Mouse (Mus musculus) heart, adult 2 months (tissue): ENCODE results near the gene Ylpm1. TPM values are rescaled to one million over a fixed set of nuclear protein-coding genes. Genes with fewer than 3 reads are reported as not detected.

Source experiments
- DNase-seq, 2 experiments: peaks; one replicate each; pipeline ENCODE4 v3.0.0; 2021
- H3K27ac ChIP-seq: fragments of 200-600 bp; 2 replicates; pipeline ENCODE4 v1.8.1; 2022
- H3K27me3 ChIP-seq: fragments of 200-500 bp; 2 replicates; pipeline ENCODE4 v1.6.1; 2012; ENCODE audit warnings: mild to moderate bottlenecking, low read length, inconsistent platforms, mixed read lengths; ENCODE audit not compliant: control insufficient read depth, insufficient read depth
- H3K36me3 ChIP-seq: fragments of 200-500 bp; 2 replicates; pipeline ENCODE4 v1.6.1; 2012; ENCODE audit warnings: low read length, inconsistent platforms; ENCODE audit not compliant: control insufficient read depth, insufficient read depth
- H3K4me1 ChIP-seq: fragments of 200-500 bp; 2 replicates; pipeline ENCODE4 v1.6.1; 2011; ENCODE audit warnings: low read length; ENCODE audit not compliant: control insufficient read depth, insufficient read depth
- H3K4me3 ChIP-seq: fragments of 200-600 bp; 2 replicates; pipeline ENCODE4 v1.8.1; 2022
- H3K79me2 ChIP-seq: fragments of 200-500 bp; replicated peaks from 2 replicates; pipeline ENCODE4 v1.6.1; 2012; ENCODE audit warnings: mild to moderate bottlenecking, inconsistent platforms, low read length, moderate library complexity, mixed read lengths; ENCODE audit not compliant: control insufficient read depth, insufficient read depth
- H3K9ac ChIP-seq: fragments of 200-500 bp; 2 replicates; pipeline ENCODE4 v1.6.1; 2012; ENCODE audit warnings: low read depth, mild to moderate bottlenecking, control low read depth, inconsistent platforms, low read length, mixed read lengths
- CTCF ChIP-seq: fragments of 200-600 bp; IDR thresholded peaks from 2 replicates; pipeline ENCODE4 v1.8.1; 2022; ENCODE audit warnings: antibody characterized with exemption, mild to moderate bottlenecking, moderate library complexity
- EP300 ChIP-seq: fragments of 200-500 bp; IDR thresholded peaks from 2 replicates; pipeline ENCODE4 v1.6.1; 2011; ENCODE audit warnings: low read depth, low read length, control low read depth; ENCODE audit not compliant: insufficient read depth
- POLR2A ChIP-seq: fragments of 200-500 bp; IDR thresholded peaks from 2 replicates; pipeline ENCODE4 v1.6.1; 2011; ENCODE audit warnings: mild to moderate bottlenecking, low read depth, low read length, control low read depth; ENCODE audit not compliant: insufficient read depth
- WGBS: fragments of 180-500 bp; shearing (Covaris S2); methylation state at CpG from one replicate; pipeline ENCODE4 v1.1.7; 2018; 5-methylcytosine and 5-hydroxymethylcytosine counted together
- intact Hi-C: fragments of 180-260 bp; cut with DNase I; formaldehyde crosslinking; loops from one replicate; pipeline ENCODE4 v1.15.1; 2025
- polyA plus RNA-seq: library from polyadenylated mRNA; depleted of rRNA; stranded (reverse); fragments of >200 nt; gene quantifications from 2 replicates; pipeline ENCODE4 v1.2.3, GENCODE M21; 2012
- total RNA-seq, 2 experiments: library from RNA; stranded (reverse); gene quantifications; 2 replicates each; pipeline ENCODE4 v1.2.3; 2021

Gene Ylpm1
- total and polyA plus RNA-seq, 3 experiments: 9.3 to 26.8 (median 26.7) TPM

DNA sequence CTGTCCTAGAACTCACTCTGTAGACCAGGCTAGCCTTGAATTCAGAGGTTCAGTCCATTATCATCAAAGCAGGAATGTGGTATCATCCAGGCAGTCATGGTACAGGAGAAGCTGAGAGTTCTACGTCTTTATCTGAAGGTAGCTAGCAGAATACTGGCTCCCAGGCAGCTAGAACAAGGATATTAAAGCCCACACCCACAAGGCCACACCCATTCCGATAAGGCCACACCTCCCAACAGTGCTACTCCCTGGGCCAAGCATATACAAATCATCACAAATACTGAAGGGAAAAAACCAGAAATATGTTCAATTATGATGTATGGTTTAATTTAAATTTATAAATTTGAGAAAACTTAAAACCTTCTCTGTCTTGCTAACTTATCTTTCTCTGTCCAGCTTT is 16.1 kb downstream of the Ylpm1 start:
- H3K27me3 ChIP-seq: no peaks in the 10 kb centered on the region
- no peak overlapping the region for H3K4me3 ChIP-seq
- intact Hi-C loops: no loop called here
- no peak overlapping the region for H3K27ac ChIP-seq
- no peak for TF ChIP-seq POLR2A
- no peak for TF ChIP-seq EP300
- no peak for TF ChIP-seq CTCF
- H3K36me3 ChIP-seq: no peaks in the 10 kb centered on the region; the same call in none of the 2 replicates
- peaks cover 4% of the 10 kb centered on the region for H3K4me1 ChIP-seq
- H3K79me2 ChIP-seq: peaks cover 1% of the 10 kb centered on the region
- WGBS: 84% methylated on average over 2 of the region's 2 CpGs
- H3K9ac ChIP-seq: no peak overlapping the region
- no peak for DNase-seq

DNA sequence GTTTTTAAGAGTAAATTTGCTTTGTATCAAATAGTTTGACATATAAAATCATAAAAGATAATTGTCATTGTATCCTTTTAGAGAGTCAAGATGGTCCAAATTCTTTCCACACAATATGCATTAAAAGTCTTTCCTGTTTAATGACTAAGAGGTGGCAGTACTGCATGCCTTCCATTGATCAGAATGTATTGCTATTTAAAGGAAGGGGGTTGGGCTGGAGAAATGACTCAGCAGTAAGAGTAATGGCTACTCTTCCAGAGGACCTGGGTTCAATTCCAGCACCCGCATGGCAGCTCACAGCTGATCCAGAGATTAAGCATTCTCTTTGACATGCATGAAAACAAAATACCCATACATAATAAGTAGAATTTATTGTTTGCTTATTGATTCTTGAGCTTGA is 25.9 kb downstream of the Ylpm1 start:
- no peaks in the 10 kb centered on the region; the same call in 1 of the 2 replicates for H3K79me2 ChIP-seq
- no peaks in the 10 kb centered on the region for H3K27me3 ChIP-seq
- no peaks in the 10 kb centered on the region for H3K4me1 ChIP-seq
- 95% methylated on average over 1 of the region's 1 CpGs for WGBS
- no peak overlapping the region for H3K9ac ChIP-seq
- no peaks in the 10 kb centered on the region for H3K36me3 ChIP-seq
- DNase-seq: no peak
- intact Hi-C loops: no loop called here
- H3K4me3 ChIP-seq: no peak overlapping the region
- TF ChIP-seq EP300 (no peak), CTCF (no peak), POLR2A (no peak)
- H3K27ac ChIP-seq: no peak overlapping the region

DNA sequence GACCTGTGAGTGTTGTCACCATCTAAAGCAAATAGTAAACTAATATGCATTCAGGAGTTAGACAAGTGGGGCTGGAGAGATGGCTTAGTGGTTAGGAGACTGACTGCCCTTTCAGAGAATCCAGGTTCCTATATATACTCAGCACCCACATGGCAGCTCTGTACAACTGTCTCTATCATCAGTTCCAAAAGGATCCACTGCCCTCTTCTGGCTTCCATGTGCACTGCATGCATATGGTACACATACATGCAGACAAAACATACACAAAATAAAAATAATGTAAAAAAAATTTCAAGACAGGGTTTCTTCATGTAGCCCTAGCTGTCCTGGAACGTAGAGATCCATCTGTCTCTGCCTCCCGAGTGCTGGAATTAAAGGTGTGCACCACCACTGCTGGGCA is 36.6 kb downstream of the Ylpm1 start:
- intact Hi-C loops: loop anchor here (2.0 to 10.0 kb wide), 2 partner anchors 160 to 248 kb away; no protein-coding TSS in a partner anchor
- no peak overlapping the region for H3K9ac ChIP-seq
- DNase-seq: no peak

DNA sequence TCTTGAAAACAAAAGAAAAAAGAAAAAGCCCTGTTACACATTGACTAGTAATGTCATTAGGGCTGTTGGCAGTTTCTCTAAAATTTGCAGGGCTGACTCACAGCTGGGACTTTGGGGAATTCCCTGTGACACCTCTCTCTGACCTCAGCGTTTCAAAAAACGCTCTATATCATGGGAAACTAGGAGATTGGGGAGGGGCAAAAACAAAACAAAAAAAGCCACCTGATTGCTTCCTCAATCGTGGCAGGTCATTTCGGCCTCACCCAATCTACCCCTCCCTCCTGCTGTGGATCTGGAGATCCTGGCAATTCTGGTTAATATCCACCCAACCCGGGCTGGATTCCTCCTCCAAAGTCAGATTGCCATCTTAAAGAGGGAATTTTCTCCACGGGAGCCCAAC is 55.1 kb downstream of the Ylpm1 start:
- intact Hi-C loops: no loop called here
- Histone ChIP-seq H3K36me3 (peaks cover 2% of the 10 kb centered on the region), H3K4me3 (no peak overlapping the region), H3K79me2 (no peaks in the 10 kb centered on the region), H3K4me1 (peaks cover 1% of the 10 kb centered on the region), H3K9ac (no peak overlapping the region), H3K27ac (no peak overlapping the region), H3K27me3 (no peaks in the 10 kb centered on the region)
- WGBS: 40% methylated on average over 6 of the region's 6 CpGs
- TF ChIP-seq CTCF (no peak), POLR2A (no peak), EP300 (no peak)
- DNase-seq: no peak

More for the DNA sequence above, 36.6 kb downstream of the Ylpm1 start:
- TF ChIP-seq CTCF (peak; percentile 69), POLR2A (no peak)
- Histone ChIP-seq H3K79me2 (0 out of 2 replicates have a peak, but pooled peaks cover 2% of the 10 kb centered on the region), H3K4me1 (no peaks in the 10 kb centered on the region), H3K4me3 (no peak overlapping the region), H3K27me3 (no peaks in the 10 kb centered on the region), H3K27ac (no peak overlapping the region), H3K36me3 (peaks cover 4% of the 10 kb centered on the region; the same call in 1 of the 2 replicates)
- WGBS: 97% methylated on average over 2 of the region's 2 CpGs

DNA sequence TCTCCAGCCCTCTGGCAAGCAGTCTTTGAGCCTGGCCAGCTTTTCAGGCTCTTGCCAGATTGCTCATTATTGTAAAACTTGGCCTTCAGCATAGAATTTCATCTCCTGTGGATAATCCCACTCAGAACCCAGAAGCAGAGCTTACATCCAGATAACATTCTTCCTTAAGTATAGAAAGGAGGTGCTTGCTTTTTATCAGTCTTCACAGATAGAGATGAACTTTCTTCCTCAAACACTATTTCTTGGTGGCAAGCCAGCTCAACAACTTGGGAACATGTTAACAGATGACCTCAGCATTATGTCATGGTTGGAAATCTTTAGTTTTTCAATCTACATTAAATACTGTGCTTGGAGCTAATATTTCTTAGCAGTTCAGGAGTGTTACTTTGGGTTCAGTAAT is 74.9 kb downstream of the Ylpm1 start:
- H3K4me3 ChIP-seq: no peak overlapping the region
- H3K4me1 ChIP-seq: no peaks in the 10 kb centered on the region
- H3K27ac ChIP-seq: no peak overlapping the region
- no peaks in the 10 kb centered on the region; the same call in 1 of the 2 replicates for H3K36me3 ChIP-seq
- DNase-seq: no peak
- no peak overlapping the region for H3K9ac ChIP-seq
- H3K79me2 ChIP-seq: no peaks in the 10 kb centered on the region
- TF ChIP-seq CTCF (no peak), EP300 (no peak), POLR2A (no peak)
- H3K27me3 ChIP-seq: no peaks in the 10 kb centered on the region
- intact Hi-C loops: no loop called here

DNA sequence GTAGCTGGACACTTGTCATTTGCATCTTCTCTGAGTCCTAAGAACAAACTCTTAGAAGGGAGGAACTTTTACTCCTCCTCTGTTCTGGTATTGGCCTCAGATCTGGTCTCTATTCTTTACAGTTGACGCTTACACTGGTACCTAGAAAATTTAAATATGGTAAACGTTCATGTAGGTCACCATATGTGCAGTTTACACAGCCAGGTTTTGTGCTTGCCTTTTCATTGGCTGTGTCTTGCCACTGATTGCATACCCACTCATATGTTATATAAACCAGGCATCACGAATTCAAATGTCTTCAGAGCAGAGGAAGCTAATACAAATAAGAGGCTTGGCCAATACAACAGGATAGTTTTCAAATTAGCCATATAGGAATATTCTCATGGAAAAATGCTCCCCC is 81.0 kb downstream of the Ylpm1 start:
- intact Hi-C loops: no loop called here
- no peaks in the 10 kb centered on the region for H3K36me3 ChIP-seq
- TF ChIP-seq POLR2A (no peak), EP300 (no peak), CTCF (no peak)
- DNase-seq: no peak
- no peaks in the 10 kb centered on the region for H3K79me2 ChIP-seq
- H3K4me1 ChIP-seq: no peaks in the 10 kb centered on the region
- no peak overlapping the region for H3K9ac ChIP-seq
- H3K4me3 ChIP-seq: no peak overlapping the region
- H3K27me3 ChIP-seq: no peaks in the 10 kb centered on the region
- no peak overlapping the region for H3K27ac ChIP-seq
- 86% methylated on average over 3 of the region's 3 CpGs for WGBS
